Mouse (Mus musculus) B cell, adult 2 months (primary cell): ENCODE measurements around the gene C1d.
"Not testable (repeated sequence)": the region's sequence is repeated elsewhere in the genome, so short reads cannot be mapped to it uniquely, and the experiment has no call there.

Experiments
- DNase-seq, 2 experiments: peaks; one replicate each; pipeline ENCODE4 v3.0.0; 2022

The C1d gene

DNA sequence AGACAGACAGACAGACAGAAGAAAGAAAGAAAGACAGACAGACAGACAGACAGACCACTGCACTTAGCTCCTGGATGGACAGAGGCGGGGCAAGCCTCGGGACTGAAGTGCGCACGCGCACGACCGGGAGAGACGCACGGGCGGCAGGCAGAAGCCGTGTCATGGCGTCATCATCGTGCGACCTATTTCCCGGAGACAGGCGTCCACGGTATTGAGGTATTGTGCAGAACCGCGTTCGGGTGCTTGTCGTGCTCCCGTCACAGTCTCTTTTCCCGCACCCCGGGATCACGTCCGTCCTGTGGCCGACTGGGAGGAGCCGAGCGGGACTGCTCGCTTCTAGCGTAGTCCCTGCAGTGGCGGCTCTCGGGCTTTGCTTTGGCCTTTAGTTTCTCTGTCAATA, at the start of gene C1d:
TSS of gene C1d (plus strand) at position 137 of the 400 bp plus-strand sequence.
- DNase-seq = peak; percentile 94 to 95

DNA sequence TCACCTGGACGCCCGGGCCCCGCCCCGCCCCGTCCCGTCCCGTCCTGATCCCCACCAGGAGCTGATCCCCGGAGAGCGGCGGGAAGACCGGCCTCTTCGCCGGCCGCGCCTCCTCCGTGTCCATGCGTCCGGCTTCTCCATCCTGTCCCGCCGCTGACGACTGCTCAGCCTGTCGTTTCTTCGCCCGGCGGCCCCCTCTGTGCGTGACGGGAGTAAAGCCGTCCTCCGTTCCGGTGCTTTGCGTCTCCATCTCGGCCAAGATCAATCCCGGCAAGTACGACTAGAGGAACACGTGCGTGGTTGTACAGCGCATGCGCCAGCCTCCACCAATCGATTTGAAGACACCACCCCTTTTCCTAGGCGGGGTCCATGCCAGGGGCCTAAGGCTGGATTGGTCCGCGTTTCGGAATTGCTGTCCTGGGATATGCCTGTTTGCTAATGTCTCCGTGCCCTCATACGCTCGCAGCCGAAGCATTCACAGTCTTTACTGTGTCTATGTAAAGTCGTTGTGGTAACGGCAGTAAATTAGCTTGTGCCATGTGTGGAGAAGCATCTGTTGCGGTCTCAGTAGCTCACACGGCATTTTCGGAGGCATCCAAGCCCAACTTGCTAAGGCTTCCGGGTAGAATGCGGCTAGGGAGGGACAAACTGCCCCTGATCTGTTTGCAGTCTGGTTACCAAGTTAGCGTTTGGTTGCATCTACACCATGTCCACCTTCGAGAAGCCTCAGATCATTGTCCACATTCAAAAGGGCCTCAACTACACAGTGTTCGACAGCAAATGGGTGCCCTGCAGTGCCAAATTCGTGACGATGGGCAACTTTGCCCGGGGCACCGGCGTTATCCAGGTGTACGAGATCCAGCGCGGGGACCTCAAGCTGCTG, 45.9 kb upstream of the C1d start, which contains the start of gene Pno1:
TSS of gene Pno1 (minus strand) at position 311 of the 883 bp plus-strand sequence.
- peak; percentile 93 for DNase-seq

DNA sequence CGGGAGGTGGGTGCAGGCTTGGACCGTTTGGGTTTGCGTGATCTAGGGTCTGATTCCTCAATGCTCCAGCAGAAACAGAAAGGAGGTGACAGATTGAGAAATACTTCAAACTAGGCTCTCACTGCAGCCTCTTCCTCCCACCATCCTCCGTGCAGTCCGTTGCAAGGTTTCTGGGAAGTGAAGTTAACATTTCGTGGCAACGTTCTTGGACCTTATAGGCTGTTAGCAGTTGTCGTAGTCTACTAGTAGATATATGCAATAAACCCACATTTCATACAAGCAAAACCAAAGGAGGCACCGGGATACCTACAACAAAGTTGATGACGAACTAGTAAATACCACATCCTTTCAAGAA, 45.3 kb upstream of the C1d start:
- DNase-seq = no peak

DNA sequence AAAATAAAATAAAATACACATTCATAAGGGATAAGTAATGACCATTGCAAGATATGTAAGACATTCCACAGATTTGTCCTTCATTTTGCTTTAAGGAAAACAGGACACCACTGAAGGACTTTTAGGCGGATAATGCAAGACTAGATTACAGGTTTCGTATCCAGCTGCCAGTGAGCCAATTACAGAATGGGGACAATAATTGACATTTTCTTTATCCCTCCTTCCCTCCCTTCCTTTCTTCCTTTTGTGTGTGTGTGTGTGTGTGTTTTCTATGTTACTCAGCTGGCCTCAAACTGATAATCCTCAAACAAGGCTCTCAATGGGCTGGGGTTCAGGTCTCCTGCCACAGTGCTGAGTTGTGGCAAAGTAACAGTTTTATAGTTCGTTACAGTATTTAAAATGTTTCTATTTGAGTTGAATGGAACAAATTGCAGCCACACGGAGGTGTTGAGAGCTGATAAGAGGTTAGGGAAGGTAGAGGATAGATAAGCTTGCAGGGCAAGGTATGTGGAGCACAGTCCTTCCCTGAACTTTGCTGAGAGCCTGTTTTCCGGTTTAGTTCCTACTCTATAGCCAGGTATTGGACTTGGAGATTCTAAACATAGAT, 44.4 kb upstream of the C1d start:
- DNase-seq = no peak

DNA sequence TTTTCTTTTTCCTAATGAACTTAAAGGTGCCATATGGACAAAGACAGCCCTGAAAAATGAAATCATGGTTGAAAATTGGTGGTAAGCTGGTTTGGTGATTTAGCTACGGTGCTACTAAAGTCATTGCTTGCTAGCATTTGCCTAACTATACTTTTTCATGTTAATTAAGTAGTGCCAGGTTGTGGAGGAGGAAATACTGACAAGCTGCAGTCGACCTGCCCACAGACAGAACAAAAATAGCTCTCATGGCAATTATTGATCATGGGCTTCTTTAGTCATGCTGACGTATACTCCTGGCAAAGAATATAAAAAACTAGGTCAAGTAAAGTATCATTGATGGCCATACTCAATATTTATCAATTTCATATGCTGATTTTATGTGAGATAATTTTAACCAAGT, 41.9 kb upstream of the C1d start:
- DNase-seq = no peak

DNA sequence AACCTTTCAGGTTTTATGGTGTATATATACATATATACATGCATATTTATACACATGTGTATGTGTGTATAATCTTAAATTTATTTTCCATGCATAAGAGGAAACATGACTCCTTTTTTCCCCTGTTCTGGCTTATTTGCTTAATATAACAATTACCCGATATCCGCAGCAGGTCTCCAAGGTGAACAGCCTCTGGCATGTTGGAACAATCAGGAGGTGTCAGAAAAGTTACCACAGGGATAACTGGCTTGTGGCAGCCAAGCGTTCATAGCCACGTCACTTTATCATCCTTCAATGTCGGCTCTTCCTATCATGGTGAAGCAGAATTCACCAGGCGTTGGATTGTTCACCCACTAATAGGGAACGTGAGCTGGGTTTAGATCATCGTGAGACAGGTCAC, 36.3 kb upstream of the C1d start:
- DNase-seq = no peak

DNA sequence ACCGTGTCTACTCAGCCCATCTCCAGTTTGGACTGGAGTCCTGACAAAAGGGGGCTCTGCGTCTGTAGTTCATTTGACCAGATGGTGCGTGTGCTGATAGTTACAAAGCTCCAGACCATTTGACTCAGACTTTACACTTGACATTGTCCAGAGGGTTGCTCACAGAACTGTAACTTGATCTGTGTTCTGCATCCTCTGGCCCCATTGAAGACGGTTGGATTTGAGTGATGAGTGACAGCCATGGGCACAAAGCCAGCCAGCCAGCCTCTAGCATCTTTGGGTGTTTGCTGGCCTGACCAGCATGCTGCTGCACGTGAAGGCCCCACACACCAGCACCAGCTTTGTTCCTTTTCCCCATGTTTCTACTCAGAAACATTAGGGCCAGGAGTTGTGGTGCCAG, 24.6 kb upstream of the C1d start:
- no peak for DNase-seq

DNA sequence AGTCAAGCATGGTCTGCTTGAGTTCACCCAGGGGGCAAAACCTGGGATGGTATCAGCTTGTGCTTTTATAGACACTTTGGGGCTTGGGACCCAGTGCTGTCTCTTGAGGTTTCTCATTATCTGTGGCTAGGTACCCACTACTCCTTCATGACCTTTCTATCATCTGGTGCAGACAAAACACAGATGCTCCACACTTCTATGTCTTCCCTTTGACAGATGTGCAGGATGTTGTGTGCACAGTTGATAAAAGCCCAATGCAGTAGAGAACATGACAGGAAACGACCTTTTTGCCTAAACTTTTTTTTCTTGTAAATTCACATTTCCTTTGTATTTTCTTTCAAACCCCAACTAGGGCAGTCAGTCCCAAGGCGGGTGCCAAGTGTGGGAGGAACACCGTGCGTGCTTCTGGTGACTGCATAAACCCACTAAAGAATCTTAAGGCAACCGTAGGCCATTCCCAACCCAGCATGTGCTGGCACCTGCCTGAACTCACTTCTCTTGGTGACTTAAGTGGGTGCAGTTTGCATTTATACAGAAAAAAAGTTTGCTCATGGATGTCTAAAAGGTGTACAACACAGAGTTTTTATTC, 20.8 kb upstream of the C1d start:
- no peak for DNase-seq

DNA sequence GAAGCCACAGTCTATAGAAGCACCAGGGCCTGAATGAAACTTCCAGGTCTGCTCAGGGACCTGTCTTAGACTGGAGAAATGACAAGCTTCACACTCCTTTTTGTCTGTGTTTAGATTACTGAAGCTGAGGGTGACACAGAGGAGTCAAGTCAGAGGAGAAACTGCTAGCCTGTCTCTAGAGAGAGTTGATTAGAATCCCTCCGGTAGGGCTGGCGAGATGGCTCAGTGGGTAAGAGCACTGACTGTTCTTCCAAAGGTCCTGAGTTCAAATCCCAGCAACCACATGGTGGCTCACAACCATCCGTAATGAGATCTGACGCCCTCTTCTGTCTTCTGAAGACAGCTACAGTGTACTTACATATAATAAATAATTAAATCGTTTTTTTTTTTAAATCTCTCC, 18.8 kb upstream of the C1d start:
- not testable (repeated sequence) for DNase-seq

DNA sequence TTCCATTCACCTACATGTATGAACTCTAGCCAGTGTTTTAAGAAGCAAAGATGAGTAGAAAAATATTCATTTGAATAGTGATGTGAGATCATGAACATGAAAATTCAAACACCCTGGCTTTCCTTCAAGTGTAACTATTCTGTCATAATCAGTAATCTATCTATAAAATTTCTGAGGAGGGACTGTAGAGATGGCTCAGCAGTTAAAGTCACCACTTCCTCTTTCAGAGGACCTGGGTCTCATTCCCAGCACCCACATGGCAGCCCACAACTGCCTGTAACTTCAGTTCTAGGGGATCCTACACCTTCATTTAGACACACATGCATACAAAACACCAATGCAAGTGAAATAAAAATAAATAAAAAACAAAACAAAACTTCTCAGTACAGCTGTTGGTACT, 8.7 kb upstream of the C1d start:
- no peak for DNase-seq

DNA sequence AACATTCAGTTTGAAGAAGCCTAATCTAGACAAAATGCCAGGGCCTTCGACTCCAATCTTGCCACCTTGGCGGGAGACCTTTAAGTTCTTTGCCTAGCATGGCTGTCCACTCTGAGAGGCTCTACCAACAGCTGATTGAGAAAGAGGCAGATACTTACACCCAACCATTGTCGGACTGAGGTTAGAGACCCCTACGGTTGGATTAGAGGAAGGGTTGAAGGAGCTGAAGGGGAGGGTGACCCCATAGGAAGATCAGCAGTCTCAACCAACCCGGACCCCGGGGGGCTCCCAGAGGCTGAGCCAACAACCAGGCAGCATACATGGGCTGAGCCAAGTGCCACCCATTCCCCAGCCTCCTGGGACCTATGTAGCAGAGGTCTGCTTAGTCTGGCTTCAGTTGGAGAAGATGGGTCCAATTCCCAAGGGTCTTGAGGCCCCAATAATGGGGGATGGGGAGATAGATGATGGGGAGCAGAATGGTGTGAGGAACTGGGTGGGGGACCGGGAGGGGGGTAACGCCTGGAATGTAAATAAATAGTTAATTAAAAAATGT, 490 bp upstream of the C1d start:
- DNase-seq = peak; percentile 1 to 15

DNA sequence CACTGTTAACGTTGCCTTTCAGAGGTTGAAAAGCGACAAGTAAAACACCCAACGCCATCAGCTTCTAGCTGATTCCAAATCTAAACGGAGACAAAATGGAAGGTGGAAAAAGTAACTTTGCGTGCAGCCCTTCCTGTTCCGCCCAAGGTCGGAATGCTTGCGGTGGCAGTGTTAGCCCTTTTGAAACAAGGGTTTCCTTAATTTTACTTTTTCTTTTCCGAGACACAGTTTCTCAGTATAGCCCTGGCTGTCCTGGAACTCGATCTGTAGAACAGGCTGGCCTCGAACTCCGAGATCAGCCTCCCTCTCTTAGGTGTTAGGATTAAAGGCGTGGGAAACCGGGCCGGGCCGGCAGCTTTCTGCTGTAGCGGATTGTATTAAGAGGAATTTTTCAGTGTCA, 482 bp downstream of the C1d start:
- no peak for DNase-seq

DNA sequence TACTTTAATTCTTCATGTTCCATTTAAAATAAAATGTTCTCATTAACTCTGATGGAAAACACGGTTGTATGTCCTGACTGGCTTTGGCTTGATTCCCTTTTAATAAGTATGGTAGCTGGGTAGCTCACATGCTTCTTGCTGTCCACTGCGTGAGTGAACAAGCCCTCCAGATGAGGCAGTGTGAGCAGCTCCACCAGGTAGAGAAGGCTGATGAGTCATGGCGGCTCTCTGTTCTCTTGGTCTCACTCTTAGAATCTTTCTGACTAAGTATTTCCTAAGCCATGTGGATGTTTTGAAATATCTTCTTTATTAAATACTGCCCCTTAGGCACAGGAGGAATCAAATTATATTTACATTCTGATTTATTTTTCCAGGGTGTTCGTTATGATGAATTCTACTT, 9.8 kb downstream of the C1d start:
- no peak for DNase-seq

DNA sequence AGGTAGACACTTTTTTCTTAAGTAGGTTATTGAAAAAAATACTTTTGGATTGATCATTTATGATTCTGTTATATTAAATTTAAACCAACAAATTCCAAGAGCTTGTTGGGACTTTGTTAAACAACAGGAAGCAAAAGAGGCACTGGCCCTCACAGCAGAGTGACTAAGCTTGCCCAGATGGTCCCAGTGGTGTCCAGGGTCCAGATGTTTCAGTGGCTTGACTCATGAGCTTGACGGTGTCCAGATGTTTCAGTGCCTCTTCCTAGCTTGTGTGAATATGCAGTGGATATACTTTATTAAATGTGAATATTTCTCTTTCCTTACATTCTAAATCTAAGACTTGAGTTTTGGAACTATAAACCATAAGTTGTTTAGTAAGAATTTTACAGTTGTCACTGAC, 11.4 kb downstream of the C1d start:
- no peak for DNase-seq

DNA sequence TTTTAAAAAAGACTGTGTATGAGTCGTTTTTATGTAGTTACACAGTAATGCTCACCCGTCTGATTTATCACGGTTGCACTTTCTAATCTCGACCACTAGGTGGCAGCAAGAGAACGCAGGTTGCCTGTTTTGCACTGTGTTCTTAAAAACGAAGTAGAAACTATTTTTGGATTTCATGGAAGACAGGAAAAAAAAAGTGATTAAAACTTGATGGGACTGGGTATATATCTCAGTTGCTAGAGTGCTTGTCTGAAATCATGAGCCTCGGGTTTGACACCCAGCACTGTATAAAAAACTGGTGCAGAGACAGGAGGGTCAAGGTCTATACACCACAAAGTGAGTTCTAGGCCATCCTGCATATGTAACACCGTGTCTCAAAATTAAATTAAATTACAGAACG, 22.6 kb downstream of the C1d start:
- peak; percentile 42 to 49 for DNase-seq

DNA sequence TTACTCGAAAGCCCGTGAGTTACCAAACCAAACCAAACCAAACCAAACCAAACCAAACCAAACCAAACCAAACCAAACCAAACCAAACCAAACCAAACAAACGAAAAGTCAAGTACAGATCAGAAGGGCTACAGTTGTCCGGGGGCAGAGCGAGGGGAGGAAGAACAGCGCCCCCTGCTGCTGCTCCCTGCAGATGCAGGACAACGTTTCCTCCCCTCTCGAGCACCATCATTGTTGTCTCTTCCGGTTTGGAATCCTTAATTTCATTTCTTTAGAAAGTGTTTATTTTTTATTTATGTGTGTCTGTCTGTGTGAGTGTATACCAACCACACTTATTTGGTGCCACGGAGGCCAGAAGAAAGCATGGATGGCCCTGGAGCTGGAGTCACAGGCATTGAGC, 26.7 kb downstream of the C1d start:
- peak; percentile 58 to 63 for DNase-seq

DNA sequence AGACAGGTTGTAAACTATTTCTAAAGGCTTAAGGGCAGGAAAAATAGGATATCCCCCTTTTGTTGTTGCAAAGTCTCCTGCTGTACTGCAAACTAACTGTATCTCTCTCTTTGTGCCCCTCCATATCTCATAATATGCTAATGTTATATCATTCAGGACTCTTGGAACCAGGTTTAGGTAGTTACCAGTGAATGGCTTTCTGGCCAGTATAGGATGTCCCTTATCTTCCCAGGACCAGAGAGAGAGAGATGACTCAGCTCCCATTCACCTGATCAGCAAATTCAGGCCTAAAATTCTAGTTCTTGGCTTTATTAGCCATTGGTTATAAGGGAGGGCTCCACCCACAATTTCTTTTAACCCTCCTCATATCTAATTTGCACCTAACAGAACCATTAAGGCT, 31.5 kb downstream of the C1d start:
- DNase-seq = no peak

DNA sequence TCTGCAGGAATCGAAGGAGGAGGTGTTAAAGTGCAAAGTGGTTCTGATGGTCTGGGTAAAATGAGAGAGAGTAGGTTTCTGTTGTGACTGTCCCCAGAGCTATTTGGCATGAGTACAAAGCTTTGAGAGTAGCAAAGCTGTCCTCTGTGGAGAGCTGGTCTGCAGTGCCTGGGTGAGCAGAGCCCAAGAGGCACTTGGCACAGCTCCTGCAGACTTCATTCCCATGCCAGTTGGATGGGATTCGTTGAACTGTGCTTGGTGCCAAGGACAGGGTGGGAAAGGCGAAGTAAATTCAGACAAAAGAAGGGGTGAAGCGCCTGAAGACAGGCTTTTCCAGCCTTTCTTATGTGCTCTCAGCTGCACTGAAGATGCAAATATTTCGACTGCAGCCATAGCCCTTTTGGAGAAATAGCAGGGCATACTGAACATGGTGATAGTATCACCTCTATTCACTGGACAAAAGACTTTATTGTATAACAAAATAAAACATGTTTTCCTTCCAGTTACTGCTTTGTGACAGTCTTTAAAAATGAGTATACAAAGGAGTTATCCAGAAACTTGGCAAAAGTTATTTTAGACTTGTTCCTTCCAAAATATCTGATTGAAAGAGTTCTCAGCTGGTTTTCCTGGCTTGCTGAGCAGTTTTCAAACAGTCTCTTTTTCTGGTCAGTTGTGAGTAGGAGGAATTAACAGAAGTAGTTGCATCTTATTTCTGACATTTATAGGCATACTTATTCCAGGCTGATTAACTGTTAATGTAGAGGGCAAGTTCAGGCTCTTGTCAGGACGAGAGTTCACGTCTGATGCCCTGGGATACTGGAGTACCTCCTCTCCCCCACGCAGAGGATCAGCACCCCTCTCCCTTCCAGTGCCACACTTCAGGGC, 48.9 kb downstream of the C1d start:
- no peak for DNase-seq

DNA sequence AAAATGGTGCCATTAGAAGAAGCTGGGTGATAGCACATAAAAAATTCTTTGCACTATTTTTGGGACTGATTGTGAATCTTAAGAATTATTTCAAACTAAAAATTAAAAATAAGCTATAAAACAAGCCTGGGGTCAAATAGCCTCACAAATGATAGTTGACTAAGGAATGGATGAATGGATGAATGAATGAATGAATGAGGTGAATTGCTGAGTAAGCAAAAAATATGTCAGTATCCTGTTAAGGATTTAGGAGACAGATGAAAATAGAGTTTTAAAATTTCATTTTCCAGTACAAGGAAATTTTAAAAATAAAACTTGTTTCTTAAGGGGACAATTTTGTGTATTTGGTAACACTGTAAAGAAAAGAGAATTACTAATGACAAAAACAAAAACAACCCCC, 50.1 kb downstream of the C1d start:
- DNase-seq = no peak
